Mouse (Mus musculus) thymus, adult 2 months (tissue): ENCODE data around the gene Pop7. TPM values are rescaled to one million over a fixed set of nuclear protein-coding genes. Genes with fewer than 3 reads are reported as not detected.

Source experiments
- DNase-seq: peaks from one replicate; pipeline ENCODE4 v3.0.0; 2021
- H3K27ac ChIP-seq: fragments of 200-500 bp; 2 replicates; pipeline ENCODE4 v1.5.1; 2012; ENCODE audit warnings: low read length, control low read depth; ENCODE audit not compliant: control insufficient read depth, insufficient read depth
- H3K27me3 ChIP-seq: fragments of 200-500 bp; 2 replicates; pipeline ENCODE4 v1.6.1; 2012; ENCODE audit warnings: mild to moderate bottlenecking, low read length, moderate library complexity, mixed read lengths; ENCODE audit not compliant: control insufficient read depth, insufficient read depth
- H3K36me3 ChIP-seq: fragments of 200-500 bp; 2 replicates; pipeline ENCODE4 v1.6.1; 2012; ENCODE audit warnings: mild to moderate bottlenecking, low read length, moderate library complexity; ENCODE audit not compliant: control insufficient read depth, insufficient read depth
- H3K4me1 ChIP-seq: fragments of 200-500 bp; replicated peaks from 2 replicates; pipeline ENCODE4 v1.6.1; 2012; ENCODE audit warnings: low read length; ENCODE audit not compliant: control insufficient read depth, insufficient read depth
- H3K4me3 ChIP-seq: fragments of 200-500 bp; 2 replicates; pipeline ENCODE4 v1.5.1; 2012; ENCODE audit warnings: mild to moderate bottlenecking, low read length, control low read depth, moderate library complexity; ENCODE audit not compliant: control insufficient read depth, insufficient read depth
- CTCF ChIP-seq: fragments of 200-500 bp; IDR thresholded peaks from 2 replicates; pipeline ENCODE4 v1.5.1; 2012; ENCODE audit warnings: mild to moderate bottlenecking, control low read depth, low read length, moderate library complexity, borderline replicate concordance; ENCODE audit not compliant: control insufficient read depth, poor library complexity, insufficient read depth; ENCODE audit errors: extremely low read depth
- POLR2A ChIP-seq: fragments of 200-500 bp; IDR thresholded peaks from 2 replicates; pipeline ENCODE4 v1.6.1; 2012; ENCODE audit warnings: mild to moderate bottlenecking, low read length, control low read depth, moderate library complexity; ENCODE audit not compliant: control insufficient read depth, poor library complexity, insufficient read depth; ENCODE audit errors: extremely low read depth
- WGBS: fragments of 180-500 bp; shearing (Covaris S2); methylation state at CpG from one replicate; pipeline ENCODE4 v1.1.7; 2018; 5-methylcytosine and 5-hydroxymethylcytosine counted together
- polyA plus RNA-seq: library from polyadenylated mRNA; depleted of rRNA; stranded (reverse); fragments of >200 nt; gene quantifications from 2 replicates; pipeline ENCODE4 v1.2.3, GENCODE M21; 2012; rRNA removed

Gene Pop7
- polyA plus RNA-seq, 1 experiment, result 68.7 TPM

GRCm38 (mm10) chr5:137465049-137465448 is 37.3 kb downstream of the Pop7 start:
- no peak overlapping the region for H3K27ac ChIP-seq
- 68% methylated on average over 3 of the region's 3 CpGs for WGBS
- TF ChIP-seq POLR2A (no peak), CTCF (no peak)
- no peaks in the 10 kb centered on the region for H3K36me3 ChIP-seq
- H3K27me3 ChIP-seq, result no peaks in the 10 kb centered on the region
- H3K4me1 ChIP-seq, result no peaks in the 10 kb centered on the region
- no peak overlapping the region for H3K4me3 ChIP-seq
- no peak for DNase-seq

GRCm38 (mm10) chr5:137455866-137456591 is 46.3 kb downstream of the Pop7 start:
- Histone ChIP-seq H3K36me3 (no peaks in the 10 kb centered on the region), H3K4me1 (no peaks in the 10 kb centered on the region), H3K27ac (no peak overlapping the region), H3K27me3 (no peaks in the 10 kb centered on the region), H3K4me3 (no peak overlapping the region)
- no peak for DNase-seq
- TF ChIP-seq CTCF (no peak), POLR2A (no peak)
- WGBS, result 50% methylated on average over 7 of the region's 7 CpGs

- Histone ChIP-seq H3K36me3 (no peaks in the 10 kb centered on the region), H3K27me3 (no peaks in the 10 kb centered on the region), H3K4me1 (no peaks in the 10 kb centered on the region), H3K4me3 (no peak overlapping the region), H3K27ac (no peak overlapping the region)
- 16% methylated on average over 6 of the region's 6 CpGs for WGBS
- TF ChIP-seq CTCF (no peak), POLR2A (no peak)
- no peak for DNase-seq
Measured at GRCm38 (mm10) chr5:137455206-137455605, 47.1 kb downstream of the Pop7 start.

Other genes with a start within 250 kb of the Pop7 start
- 90.2 and 97.1 TPM in 2 replicates for gene Ache, start 215.0 kb downstream of the Pop7 start, polyA plus RNA-seq
- 41.1 and 44.1 TPM in 2 replicates for gene Ufsp1, start 207.9 kb downstream of the Pop7 start, polyA plus RNA-seq
- 432 and 434 TPM in 2 replicates for gene Srrt, start 194.8 kb downstream of the Pop7 start, polyA plus RNA-seq
- 25.0 and 28.0 TPM in 2 replicates for gene Trip6, start 188.1 kb downstream of the Pop7 start, polyA plus RNA-seq
- gene Slc12a9, start 168.9 kb downstream of the Pop7 start, polyA plus RNA-seq, result 37.4 and 39.2 TPM in 2 replicates
- gene Ephb4, start 152.4 kb downstream of the Pop7 start, polyA plus RNA-seq, result 9.2 and 10.4 TPM in 2 replicates
- gene Zan, start 25.5 kb downstream of the Pop7 start, polyA plus RNA-seq, result 0.24 and 0.36 TPM in 2 replicates
- 83.9 and 84.3 TPM in 2 replicates for gene Gigyf1, start 16.0 kb upstream of the Pop7 start, polyA plus RNA-seq
- not detected in 2 replicates for gene Epo, start 30.7 kb upstream of the Pop7 start, polyA plus RNA-seq
- gene Gnb2, start 31.0 kb upstream of the Pop7 start, polyA plus RNA-seq, result 1,444 and 1,492 TPM in 2 replicates
- 0.20 TPM in 1 of 2 replicates, not detected in the other for gene Actl6b, start 51.0 kb upstream of the Pop7 start, polyA plus RNA-seq
- 0.49 and 2.4 TPM in 2 replicates for gene Tfr2, start 67.3 kb upstream of the Pop7 start, polyA plus RNA-seq
- 252 and 273 TPM in 2 replicates for gene Mospd3, start 98.5 kb upstream of the Pop7 start, polyA plus RNA-seq
- 21.9 and 29.7 TPM in 2 replicates for gene Pcolce, start 111.3 kb upstream of the Pop7 start, polyA plus RNA-seq
- 0.27 and 0.31 TPM in 2 replicates for gene Fbxo24, start 126.5 kb upstream of the Pop7 start, polyA plus RNA-seq
- gene Lrch4, start 126.6 kb upstream of the Pop7 start, polyA plus RNA-seq, result 576 and 587 TPM in 2 replicates
- gene Gm20605, start 126.7 kb upstream of the Pop7 start, polyA plus RNA-seq, result 149 and 153 TPM in 2 replicates
- gene Sap25, start 138.8 kb upstream of the Pop7 start, polyA plus RNA-seq, result 576 and 646 TPM in 2 replicates
- gene Irs3, start 143.2 kb upstream of the Pop7 start, polyA plus RNA-seq, result 2.2 and 2.5 TPM in 2 replicates
- gene Agfg2, start 182.2 kb upstream of the Pop7 start, polyA plus RNA-seq, result 205 and 213 TPM in 2 replicates
- 97.2 and 110 TPM in 2 replicates for gene Nyap1, start 239.1 kb upstream of the Pop7 start, polyA plus RNA-seq
- gene Tsc22d4, start 243.2 kb upstream of the Pop7 start, polyA plus RNA-seq, result 670 and 672 TPM in 2 replicates